Mouse (Mus musculus) limb, embryonic 14.5 days (tissue): ENCODE measurements around the gene Ttll1. TPM values are rescaled to one million over a fixed set of nuclear protein-coding genes. Genes with fewer than 3 reads are reported as not detected.
A peak's percentile ranks its signal among the peaks of the same experiment; 100 is the strongest.

Experiments used
- ATAC-seq: fragments of 200-750 bp; cut with Nextera tagmentation; 2 replicates; pipeline ENCODE4 v1.8.0; 2017; ENCODE audit warnings: low read depth, moderate number of reproducible peaks, moderate TSS enrichment; ENCODE audit not compliant: low FRiP score
- DNase-seq: peaks from one replicate; pipeline ENCODE4 v3.0.0-alpha.2; 2015; ENCODE audit warnings: low spot score
- H3K27ac ChIP-seq: fragments of 300-500 bp; sonication (generic); replicated peaks from 2 replicates; pipeline ENCODE4 v1.5.1; 2014; ENCODE audit warnings: low read depth, mild to moderate bottlenecking, low read length, moderate library complexity, mixed read lengths
- H3K27me3 ChIP-seq: fragments of 300-500 bp; sonication (generic); 2 replicates; pipeline ENCODE4 v1.6.1; 2014; ENCODE audit warnings: low read length, mixed read lengths; ENCODE audit not compliant: control insufficient read depth, insufficient read depth
- H3K36me3 ChIP-seq: fragments of 300-500 bp; sonication (generic); 2 replicates; pipeline ENCODE4 v1.6.1; 2014; ENCODE audit warnings: mild to moderate bottlenecking, low read length, moderate library complexity, mixed read lengths; ENCODE audit not compliant: control insufficient read depth, insufficient read depth
- H3K4me1 ChIP-seq: fragments of 300-500 bp; sonication (generic); 2 replicates; pipeline ENCODE4 v1.6.1; 2014; ENCODE audit warnings: antibody characterized with exemption, low read length, mixed read lengths; ENCODE audit not compliant: control insufficient read depth, insufficient read depth
- H3K4me2 ChIP-seq: fragments of 300-500 bp; sonication (generic); replicated peaks from 2 replicates; pipeline ENCODE4 v1.6.1; 2014; ENCODE audit warnings: low read depth, mild to moderate bottlenecking, low read length, moderate library complexity; ENCODE audit not compliant: severe bottlenecking
- H3K4me3 ChIP-seq: fragments of 300-500 bp; sonication (generic); replicated peaks from 2 replicates; pipeline ENCODE4 v1.5.1; 2014; ENCODE audit warnings: low read length
- H3K9ac ChIP-seq: fragments of 300-500 bp; sonication (generic); 2 replicates; pipeline ENCODE4 v1.6.1; 2014; ENCODE audit warnings: mild to moderate bottlenecking, low read depth, low read length, moderate library complexity; ENCODE audit not compliant: severe bottlenecking
- H3K9me3 ChIP-seq: fragments of 300-500 bp; sonication (generic); 2 replicates; pipeline ENCODE4 v1.6.1; 2016; ENCODE audit warnings: low read length; ENCODE audit not compliant: control insufficient read depth
- POLR2A ChIP-seq: fragments of 200-500 bp; IDR thresholded peaks from 2 replicates; pipeline ENCODE4 v1.8.0; 2012; ENCODE audit warnings: inconsistent platforms, mild to moderate bottlenecking, moderate library complexity, borderline replicate concordance; ENCODE audit not compliant: insufficient read depth, insufficient read length; ENCODE audit errors: extremely low read depth
- WGBS: fragments of 180-500 bp; shearing (Covaris S2); extraction: QIAGEN DNeasy Blood & Tissue Kit; methylation state at CpG from one replicate; pipeline ENCODE4 v1.1.7; 2014; 5-methylcytosine and 5-hydroxymethylcytosine counted together
- polyA plus RNA-seq, 2 experiments: library from polyadenylated mRNA; depleted of rRNA in 1 of 2; stranded (reverse) in 1 of 2; unstranded in 1 of 2; fragments of >200 nt; fragmentation: Nextera tagmentation in 1 of 2; extraction: Ambion mirVana in 1 of 2; gene quantifications; 2 replicates each; pipeline versions ENCODE4 v1.2.1 to v1.2.3; 2012 to 2014

Gene Ttll1
- polyA plus RNA-seq, 2 experiments, result 9.0 to 13.0 TPM

DNA sequence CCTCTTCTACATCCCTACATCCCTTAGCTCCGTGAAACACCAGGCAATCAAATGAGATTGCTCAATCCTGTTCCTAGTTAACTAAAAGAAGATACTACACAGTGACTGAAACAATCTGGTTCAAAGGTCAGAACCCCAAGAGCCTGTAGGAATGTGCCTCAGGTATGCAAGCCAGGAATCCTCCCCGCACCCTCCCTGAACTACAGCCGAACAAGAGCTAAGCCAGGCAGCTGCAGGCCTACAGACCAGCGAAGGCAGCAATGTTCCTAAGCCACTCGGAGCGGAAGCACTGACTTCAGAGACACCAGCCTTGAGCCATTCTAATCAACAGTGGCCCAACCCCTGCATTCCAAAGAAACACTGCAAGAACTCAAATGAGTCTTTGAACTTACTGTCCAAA lies 66.3 kb downstream of the Ttll1 start:
- no peaks in the 10 kb centered on the region for H3K9me3 ChIP-seq
- no peak overlapping the region for H3K9ac ChIP-seq
- H3K36me3 ChIP-seq, result no peaks in the 10 kb centered on the region
- WGBS, result 42% methylated on average over 6 of the region's 6 CpGs
- DNase-seq (no peak), ATAC-seq (no peak)
- no peaks in the 10 kb centered on the region for H3K27me3 ChIP-seq
- no peak overlapping the region for H3K4me2 ChIP-seq
- no peak overlapping the region for H3K4me3 ChIP-seq
- TF ChIP-seq POLR2A, result no peak
- no peak overlapping the region for H3K27ac ChIP-seq
- H3K4me1 ChIP-seq, result peaks cover 20% of the 10 kb centered on the region

DNA sequence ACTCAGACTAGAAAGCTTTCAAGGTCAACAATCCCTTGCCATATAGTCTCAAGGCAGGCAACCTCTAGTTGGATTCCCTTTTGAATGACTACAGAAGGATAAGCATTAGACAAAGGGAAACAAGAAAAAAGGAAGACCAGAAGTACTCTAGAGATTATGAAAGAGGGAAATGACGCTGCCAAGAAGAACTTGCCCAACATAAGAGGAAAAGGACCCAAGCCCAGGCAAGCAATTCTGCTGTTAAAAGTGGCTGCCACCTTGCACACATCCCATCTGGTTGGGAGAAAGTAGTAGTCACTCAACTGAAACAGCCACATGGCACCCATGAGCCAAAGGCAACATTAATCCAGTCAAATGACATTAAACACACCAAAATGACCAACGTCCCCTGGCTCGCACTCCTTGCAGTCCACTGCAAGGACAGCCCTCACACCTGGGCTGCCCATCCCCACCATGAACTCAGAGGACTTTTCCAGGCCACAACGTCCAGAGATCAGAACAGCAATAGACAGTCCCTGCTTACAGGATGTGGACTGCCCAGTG lies 68.1 kb downstream of the Ttll1 start:
- Histone ChIP-seq H3K9me3 (no peaks in the 10 kb centered on the region), H3K4me2 (no peak overlapping the region), H3K27ac (no peak overlapping the region), H3K9ac (no peak overlapping the region), H3K36me3 (no peaks in the 10 kb centered on the region), H3K4me3 (no peak overlapping the region), H3K27me3 (no peaks in the 10 kb centered on the region), H3K4me1 (peaks cover 15% of the 10 kb centered on the region)
- no peak for DNase-seq
- no peak for ATAC-seq
- no peak for TF ChIP-seq POLR2A
- WGBS, result 85% methylated on average over 4 of the region's 4 CpGs

DNA sequence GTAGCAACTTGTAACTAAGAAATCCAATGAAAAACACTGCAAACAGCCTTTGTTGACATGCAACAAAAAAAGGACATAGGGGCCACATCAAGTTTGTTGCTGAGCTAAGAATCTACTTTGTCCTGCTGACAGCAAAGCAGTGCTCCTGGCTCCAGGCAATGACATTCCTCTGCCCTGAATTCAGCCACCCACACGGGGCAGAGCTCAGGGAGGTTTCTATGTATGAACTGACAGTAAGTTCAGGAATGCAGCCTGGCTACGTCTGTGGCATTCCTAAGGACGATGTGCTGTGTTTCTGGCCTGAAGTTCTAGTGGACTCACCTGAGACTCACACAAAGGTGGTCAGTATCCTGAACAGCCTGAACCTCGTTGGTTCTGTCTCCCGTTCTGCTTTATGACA lies 70.0 kb downstream of the Ttll1 start:
- no peaks in the 10 kb centered on the region for H3K9me3 ChIP-seq
- H3K36me3 ChIP-seq, result no peaks in the 10 kb centered on the region
- peaks cover 11% of the 10 kb centered on the region; the same call in 1 of the 2 replicates for H3K4me1 ChIP-seq
- no peak for TF ChIP-seq POLR2A
- no peak for DNase-seq
- no peak overlapping the region for H3K27ac ChIP-seq
- no peak for ATAC-seq
- no peaks in the 10 kb centered on the region for H3K27me3 ChIP-seq
- H3K9ac ChIP-seq, result no peak overlapping the region
- no peak overlapping the region for H3K4me3 ChIP-seq
- H3K4me2 ChIP-seq, result no peak overlapping the region
- WGBS, result 59% methylated on average over 5 of the region's 5 CpGs

DNA sequence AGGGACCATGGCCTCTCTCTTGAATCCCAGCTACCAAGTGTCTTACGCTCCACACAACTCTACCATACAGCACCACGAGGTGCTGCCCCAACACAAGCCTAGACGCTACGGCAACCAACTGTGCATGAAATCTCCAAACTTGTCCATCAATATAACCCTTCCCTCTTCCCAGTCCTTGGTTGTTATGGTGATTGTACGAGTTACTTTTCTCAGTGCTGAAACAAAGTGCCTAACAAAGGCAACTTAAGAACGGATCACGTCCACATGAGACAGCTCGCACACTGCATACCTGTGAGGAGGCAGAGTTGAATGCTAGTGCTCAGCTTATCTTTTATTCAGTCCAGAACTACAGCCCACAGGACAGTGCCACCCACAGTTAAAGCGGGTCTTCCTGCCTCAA lies 74.2 kb downstream of the Ttll1 start:
- no peak for TF ChIP-seq POLR2A
- H3K36me3 ChIP-seq, result no peaks in the 10 kb centered on the region
- DNase-seq (no peak), ATAC-seq (no peak)
- no peak overlapping the region for H3K9ac ChIP-seq
- no peak overlapping the region for H3K4me2 ChIP-seq
- no peak overlapping the region for H3K27ac ChIP-seq
- WGBS, result 90% methylated on average over 9 of the region's 9 CpGs
- H3K4me1 ChIP-seq, result peaks cover 34% of the 10 kb centered on the region
- H3K4me3 ChIP-seq, result no peak overlapping the region
- H3K9me3 ChIP-seq, result no peaks in the 10 kb centered on the region
- no peaks in the 10 kb centered on the region for H3K27me3 ChIP-seq

DNA sequence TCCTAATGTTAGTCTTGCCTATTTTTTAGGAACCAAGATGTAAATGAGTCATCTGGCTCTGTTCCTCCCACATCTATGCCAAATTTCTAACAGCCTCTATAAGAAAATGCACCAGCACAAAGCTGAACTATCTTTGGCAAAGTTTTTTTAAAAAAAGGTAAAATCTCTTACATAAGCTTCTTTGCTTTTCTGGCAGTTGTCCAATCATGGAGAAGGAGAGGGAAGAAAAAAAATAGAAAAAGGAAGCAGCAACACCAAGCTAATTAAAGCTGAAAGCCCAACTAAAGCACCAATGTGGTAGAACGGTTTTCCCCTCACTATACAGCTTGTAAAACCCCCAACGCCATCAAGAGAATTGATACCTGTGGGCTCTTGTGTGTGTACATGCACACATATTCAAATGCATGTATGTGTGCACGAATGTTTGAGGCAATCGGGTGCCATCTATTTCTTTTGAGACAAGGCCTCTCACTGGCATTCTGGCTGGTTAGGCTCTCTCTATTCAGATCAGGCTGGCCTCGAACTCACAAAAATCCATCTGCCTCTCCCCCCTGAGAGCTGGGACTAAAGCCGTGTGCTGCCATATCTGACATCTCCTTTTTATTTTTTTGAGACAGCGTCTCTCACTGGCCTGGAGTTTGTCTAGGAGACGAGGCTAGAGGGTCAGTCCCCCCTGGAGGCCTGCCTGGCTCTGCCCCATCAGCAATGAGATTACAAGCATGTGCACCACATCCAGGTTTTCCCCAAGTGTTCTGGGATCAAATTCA lies 75.2 kb downstream of the Ttll1 start:
- 0 out of 2 replicates have a peak overlapping the region, but pooled peaks have one; percentile 20 for H3K27ac ChIP-seq

More for the DNA sequence above, 75.2 kb downstream of the Ttll1 start:
- no peaks in the 10 kb centered on the region for H3K27me3 ChIP-seq
- no peak overlapping the region for H3K9ac ChIP-seq
- no peak for ATAC-seq
- no peak for DNase-seq
- H3K4me1 ChIP-seq, result peaks cover 31% of the 10 kb centered on the region
- no peak for TF ChIP-seq POLR2A
- H3K36me3 ChIP-seq, result no peaks in the 10 kb centered on the region
- H3K4me3 ChIP-seq, result no peak overlapping the region
- WGBS, result 65% methylated on average over 8 of the region's 8 CpGs
- H3K9me3 ChIP-seq, result no peaks in the 10 kb centered on the region
- no peak overlapping the region for H3K4me2 ChIP-seq
